Mouse (Mus musculus): ENCODE results near the gene Syne2. TPM values are rescaled to one million over a fixed set of nuclear protein-coding genes. Genes with fewer than 3 reads are reported as not detected.
"Not testable (repeated sequence)": the region's sequence is repeated elsewhere in the genome, so short reads cannot be mapped to it uniquely, and the experiment has no call there.

Syne2 gene
- polyA plus RNA-seq, 1 experiment from 2014 or later = 2.7 TPM

- H3K36me3 ChIP-seq (ENCODE audit: inconsistent target) = no peaks in the 10 kb centered on the region
- no peak overlapping the region for H3K4me3 ChIP-seq (ENCODE audit: inconsistent target)
- WGBS (ENCODE audit: missing documents) = 68% methylated on average over 3 of the region's 3 CpGs
- no peaks in the 10 kb centered on the region for H3K79me2 ChIP-seq (ENCODE audit: inconsistent target)
- H3K27ac ChIP-seq = no peak overlapping the region
These were observed 310.4 kb downstream of the Syne2 start for GRCm38 (mm10) chr12:76128306-76128705.

GRCm38 (mm10) chr12:76128831-76129230 lies 310.9 kb downstream of the Syne2 start:
- 90% methylated on average over 10 of the region's 10 CpGs for WGBS (ENCODE audit: missing documents)

GRCm38 (mm10) chr12:76130281-76130680 lies 312.3 kb downstream of the Syne2 start:
- H3K79me2 ChIP-seq (ENCODE audit: inconsistent target) = no peaks in the 10 kb centered on the region
- WGBS (ENCODE audit: missing documents) = 46% methylated on average over 4 of the region's 4 CpGs
- H3K27ac ChIP-seq = no peak overlapping the region
- no peaks in the 10 kb centered on the region for H3K36me3 ChIP-seq (ENCODE audit: inconsistent target)
- no peak overlapping the region for H3K4me3 ChIP-seq (ENCODE audit: inconsistent target)

More at GRCm38 (mm10) chr12:76128831-76129230, 310.9 kb downstream of the Syne2 start:
- Histone ChIP-seq H3K27ac (no peak overlapping the region), H3K36me3 (ENCODE audit: inconsistent target) (no peaks in the 10 kb centered on the region), H3K79me2 (ENCODE audit: inconsistent target) (no peaks in the 10 kb centered on the region), H3K4me3 (ENCODE audit: inconsistent target) (no peak overlapping the region)

GRCm38 (mm10) chr12:76130891-76131290 lies 313.0 kb downstream of the Syne2 start:
- Histone ChIP-seq H3K4me3 (ENCODE audit: inconsistent target) (no peak overlapping the region), H3K79me2 (ENCODE audit: inconsistent target) (no peaks in the 10 kb centered on the region), H3K36me3 (ENCODE audit: inconsistent target) (no peaks in the 10 kb centered on the region), H3K27ac (no peak overlapping the region)
- 96% methylated on average over 6 of the region's 6 CpGs for WGBS (ENCODE audit: missing documents)

GRCm38 (mm10) chr12:76132591-76132990 lies 314.7 kb downstream of the Syne2 start:
- H3K27ac ChIP-seq = no peak overlapping the region
- H3K79me2 ChIP-seq (ENCODE audit: inconsistent target) = no peaks in the 10 kb centered on the region
- WGBS (ENCODE audit: missing documents) = 75% methylated on average over 4 of the region's 4 CpGs
- H3K36me3 ChIP-seq (ENCODE audit: inconsistent target) = no peaks in the 10 kb centered on the region
- H3K4me3 ChIP-seq (ENCODE audit: inconsistent target) = no peak overlapping the region

- not testable (repeated sequence) for H3K27ac ChIP-seq; H3K79me2 ChIP-seq (ENCODE audit: inconsistent target); H3K4me3 ChIP-seq (ENCODE audit: inconsistent target); H3K36me3 ChIP-seq (ENCODE audit: inconsistent target)
- 91% methylated on average over 9 of the region's 9 CpGs for WGBS (ENCODE audit: missing documents)
These were observed 315.1 kb downstream of the Syne2 start for GRCm38 (mm10) chr12:76133081-76133480.

- 73% methylated on average over 6 of the region's 6 CpGs for WGBS (ENCODE audit: missing documents)
- H3K36me3 ChIP-seq (ENCODE audit: inconsistent target) = no peaks in the 10 kb centered on the region
These were observed 318.8 kb downstream of the Syne2 start for GRCm38 (mm10) chr12:76136701-76137100.

GRCm38 (mm10) chr12:76152389-76152788 lies 334.5 kb downstream of the Syne2 start:
- H3K27ac ChIP-seq; H3K4me3 ChIP-seq (ENCODE audit: inconsistent target); H3K79me2 ChIP-seq (ENCODE audit: inconsistent target); H3K36me3 ChIP-seq (ENCODE audit: inconsistent target): not testable (repeated sequence)
- 23% methylated on average over 26 of the region's 30 CpGs for WGBS (ENCODE audit: missing documents)

More at GRCm38 (mm10) chr12:76136701-76137100, 318.8 kb downstream of the Syne2 start:
- H3K27ac ChIP-seq = no peak overlapping the region
- no peaks in the 10 kb centered on the region for H3K79me2 ChIP-seq (ENCODE audit: inconsistent target)
- H3K4me3 ChIP-seq (ENCODE audit: inconsistent target) = no peak overlapping the region

Other genes with a start within 250 kb of the Syne2 start
- 21.2 to 25.5 TPM (median 24.4 TPM) in 3 replicates for gene Ppp2r5e, start 221.9 kb upstream of the Syne2 start, polyA plus RNA-seq (2018)
- gene Wdr89, start 148.6 kb upstream of the Syne2 start, polyA plus RNA-seq (2018) = 2.0 to 5.8 TPM (median 3.1 TPM) in 3 replicates
- gene Sgpp1, start 82.4 kb upstream of the Syne2 start, polyA plus RNA-seq (2018) = 56.1 to 73.4 TPM (median 64.3 TPM) in 3 replicates